Mouse (Mus musculus) left cerebral cortex, adult 2 months (tissue): ENCODE measurements at regions not wholly inside any gene's neighbourhood (a gene's known extent, or its start where the extent isn't known, plus 50 kb on each side); places are given as distances from the start of the nearest gene placed in this dataset.
"Not testable (repeated sequence)": the region's sequence is repeated elsewhere in the genome, so short reads cannot be mapped to it uniquely, and the experiment has no call there.

Experiments
- DNase-seq, 2 experiments: peaks; one replicate each; pipeline ENCODE4 v3.0.0; 2021 to 2022; ENCODE audit warnings: low spot score in 2 of 2, mixed read lengths in 1 of 2; ENCODE audit errors: extremely low spot score in 1 of 2
- H3K27ac ChIP-seq: fragments of 200-600 bp; 2 replicates; pipeline ENCODE4 v1.8.1; 2022
- H3K4me3 ChIP-seq: fragments of 200-600 bp; 2 replicates; pipeline ENCODE4 v1.8.1; 2022
- CTCF ChIP-seq: fragments of 200-600 bp; IDR thresholded peaks from 2 replicates; pipeline ENCODE4 v1.8.1; 2022; ENCODE audit warnings: antibody characterized with exemption, mild to moderate bottlenecking, moderate library complexity
- intact Hi-C: fragments of 180-260 bp; cut with DNase I; formaldehyde crosslinking; loops from one replicate; pipeline ENCODE4 v1.15.1; 2025

- intact Hi-C loops, H3K4me3 ChIP-seq, H3K27ac ChIP-seq: not testable (repeated sequence)
- DNase-seq = peak in 1 of 2 experiments; percentile 19
Observed at GRCm38 (mm10) chr2:109791921-109792320, 98.7 kb upstream of the Lin7c start.

- DNase-seq = no peak
- intact Hi-C loops = no loop called here
- TF ChIP-seq CTCF = no peak
- Histone ChIP-seq H3K27ac (no peak overlapping the region), H3K4me3 (no peak overlapping the region)
Observed at GRCm38 (mm10) chr2:109816993-109817392, 73.7 kb upstream of the Lin7c start.

GRCm38 (mm10) chr2:109820357-109820756 lies 70.3 kb upstream of the Lin7c start:
- Histone ChIP-seq H3K27ac (no peak overlapping the region), H3K4me3 (no peak overlapping the region)
- TF ChIP-seq CTCF = no peak
- no peak for DNase-seq
- intact Hi-C loops = no loop called here

- no peak for TF ChIP-seq CTCF
- intact Hi-C loops = no loop called here
- Histone ChIP-seq H3K27ac (no peak overlapping the region), H3K4me3 (no peak overlapping the region)
- no peak for DNase-seq
Observed at GRCm38 (mm10) chr2:109820869-109821268, 69.8 kb upstream of the Lin7c start.

- no peak for DNase-seq
- intact Hi-C loops = no loop called here
- Histone ChIP-seq H3K27ac (no peak overlapping the region), H3K4me3 (no peak overlapping the region)
- no peak for TF ChIP-seq CTCF
Observed at GRCm38 (mm10) chr2:109822993-109823830, 67.4 kb upstream of the Lin7c start.

GRCm38 (mm10) chr2:109840258-109840657 lies 50.4 kb upstream of the Lin7c start:
- no peak for TF ChIP-seq CTCF
- intact Hi-C loops = no loop called here
- no peak for DNase-seq
- H3K4me3 ChIP-seq = no peak overlapping the region
- H3K27ac ChIP-seq = no peak overlapping the region
